Mouse (Mus musculus) left cerebral cortex, adult 2 months (tissue): ENCODE results near the gene Gpatch2l. TPM values are rescaled to one million over a fixed set of nuclear protein-coding genes. Genes with fewer than 3 reads are reported as not detected.

Experiments used
- DNase-seq, 2 experiments: peaks; one replicate each; pipeline ENCODE4 v3.0.0; 2021 to 2022; ENCODE audit warnings: low spot score in 2 of 2, mixed read lengths in 1 of 2; ENCODE audit errors: extremely low spot score in 1 of 2
- H3K27ac ChIP-seq: fragments of 200-600 bp; 2 replicates; pipeline ENCODE4 v1.8.1; 2022
- H3K4me3 ChIP-seq: fragments of 200-600 bp; 2 replicates; pipeline ENCODE4 v1.8.1; 2022
- CTCF ChIP-seq: fragments of 200-600 bp; IDR thresholded peaks from 2 replicates; pipeline ENCODE4 v1.8.1; 2022; ENCODE audit warnings: antibody characterized with exemption, mild to moderate bottlenecking, moderate library complexity
- intact Hi-C: fragments of 180-260 bp; cut with DNase I; formaldehyde crosslinking; loops from one replicate; pipeline ENCODE4 v1.15.1; 2025
- total RNA-seq, 2 experiments: library from RNA; stranded (reverse); gene quantifications; 2 replicates each; pipeline ENCODE4 v1.2.3; 2021

Gene Gpatch2l
- total RNA-seq, 2 experiments from 2014 or later: 37.3 to 37.9 TPM

DNA sequence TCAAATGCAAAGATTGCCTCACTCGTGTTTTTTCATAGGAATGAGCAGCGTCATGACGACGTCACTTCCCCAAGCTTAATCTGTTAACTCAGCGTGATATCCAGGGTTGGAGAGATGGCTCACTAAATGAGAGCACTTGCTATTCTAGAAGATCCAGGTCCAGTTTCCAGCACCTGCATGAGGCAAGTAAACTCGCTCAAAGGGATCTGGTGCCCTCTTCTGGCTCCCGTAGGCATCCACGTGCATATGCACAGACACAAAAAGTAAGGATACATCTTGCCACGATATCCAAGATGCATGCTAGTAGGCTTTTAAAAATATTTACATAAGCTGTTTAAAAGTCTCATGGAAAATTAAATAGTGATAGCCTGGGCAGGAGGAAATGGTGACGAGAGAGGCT is 55.8 kb downstream of the Gpatch2l start:
- no peak for DNase-seq
- no peak; the same call in none of the 2 replicates for TF ChIP-seq CTCF
- Histone ChIP-seq H3K4me3 (no peak overlapping the region), H3K27ac (no peak overlapping the region)
- intact Hi-C loops: no loop called here

- Histone ChIP-seq H3K27ac (no peak overlapping the region), H3K4me3 (no peak overlapping the region)
- intact Hi-C loops: no loop called here
- no peak for TF ChIP-seq CTCF
- DNase-seq: no peak
These were observed 61.3 kb downstream of the Gpatch2l start for GRCm38 (mm10) chr12:86302973-86303372.

GRCm38 (mm10) chr12:86305045-86305444 is 63.4 kb downstream of the Gpatch2l start:
- no peak for DNase-seq
- TF ChIP-seq CTCF: no peak
- Histone ChIP-seq H3K4me3 (no peak overlapping the region), H3K27ac (no peak overlapping the region)
- intact Hi-C loops: loop anchor here (1.0 kb wide), 1 partner anchor 173 kb away; no protein-coding TSS in a partner anchor

GRCm38 (mm10) chr12:86305635-86306243 is 64.1 kb downstream of the Gpatch2l start:
- Histone ChIP-seq H3K27ac (no peak overlapping the region), H3K4me3 (no peak overlapping the region)
- intact Hi-C loops: loop anchor here (1.0 kb wide), 1 partner anchor 173 kb away; no protein-coding TSS in a partner anchor
- no peak for DNase-seq
- TF ChIP-seq CTCF: peak; percentile 20; the same call in 1 of the 2 replicates

DNA sequence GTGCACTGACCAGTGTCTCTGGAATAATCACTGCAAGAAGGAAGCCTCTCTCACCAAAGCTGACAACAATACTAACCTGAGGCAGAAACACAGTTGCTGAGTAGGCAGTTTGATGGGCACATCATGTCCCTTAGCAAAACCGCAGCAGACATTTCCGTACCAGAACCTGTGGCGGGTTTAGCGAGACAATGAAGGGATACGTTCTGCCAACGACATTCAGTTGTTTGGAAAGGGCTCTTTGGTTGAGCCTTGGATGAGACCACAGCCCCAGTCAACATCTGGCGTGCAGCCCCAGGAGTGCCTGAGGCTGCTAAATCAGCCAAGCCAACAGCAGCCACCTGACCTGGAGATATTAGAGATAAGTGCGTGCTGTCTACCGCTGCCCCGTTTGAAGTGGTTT is 67.8 kb downstream of the Gpatch2l start:
- intact Hi-C loops: no loop called here
- Histone ChIP-seq H3K27ac (no peak overlapping the region), H3K4me3 (no peak overlapping the region)
- no peak for TF ChIP-seq CTCF
- DNase-seq: no peak

DNA sequence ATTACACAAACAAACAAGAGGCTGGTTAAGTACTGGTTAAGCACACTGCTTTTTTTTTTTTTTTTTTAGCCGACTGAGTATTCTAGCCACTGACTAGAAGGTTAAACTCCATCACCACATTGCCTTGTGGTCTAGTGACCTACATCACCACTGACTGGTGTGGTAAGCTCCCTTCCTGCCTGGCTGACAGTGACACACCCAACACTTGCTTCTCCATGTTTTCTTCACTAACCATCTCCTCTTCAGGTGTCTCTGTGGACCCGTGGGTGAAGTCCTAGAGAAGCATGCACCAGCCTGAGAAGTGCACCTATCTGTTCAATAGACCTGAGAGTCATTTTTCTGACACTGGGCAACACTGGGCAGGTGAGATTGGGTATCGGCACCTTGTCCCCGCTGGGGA is 68.2 kb downstream of the Gpatch2l start:
- DNase-seq: no peak
- intact Hi-C loops: no loop called here
- no peak overlapping the region for H3K27ac ChIP-seq
- no peak for TF ChIP-seq CTCF
- H3K4me3 ChIP-seq: no peak overlapping the region

GRCm38 (mm10) chr12:86320629-86321028 is 79.0 kb downstream of the Gpatch2l start:
- DNase-seq: no peak
- no peak overlapping the region for H3K27ac ChIP-seq
- intact Hi-C loops: no loop called here
- no peak for TF ChIP-seq CTCF
- H3K4me3 ChIP-seq: no peak overlapping the region

GRCm38 (mm10) chr12:86324297-86324696 is 82.6 kb downstream of the Gpatch2l start:
- no peak for TF ChIP-seq CTCF
- no peak overlapping the region for H3K4me3 ChIP-seq
- intact Hi-C loops: no loop called here
- DNase-seq: no peak
- H3K27ac ChIP-seq: no peak overlapping the region

DNA sequence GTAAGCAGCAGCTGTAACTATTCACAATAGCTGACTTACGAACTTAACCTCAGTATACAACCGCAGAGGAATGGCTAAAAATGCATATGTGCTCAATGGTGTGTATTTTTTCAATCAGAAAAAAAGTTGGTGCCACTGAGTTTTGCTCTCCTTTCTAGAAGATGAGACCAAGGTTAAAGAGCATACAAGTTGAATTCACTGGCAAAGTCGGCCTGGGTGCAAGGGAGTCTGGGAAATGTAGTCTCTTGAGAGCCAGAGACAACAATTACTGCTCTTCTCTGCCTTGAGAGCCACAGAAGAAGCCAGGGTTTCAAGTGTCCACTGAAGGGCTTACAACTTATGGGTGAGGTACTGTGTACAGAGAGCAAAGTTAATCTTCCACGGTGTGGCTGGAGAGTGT is 88.2 kb downstream of the Gpatch2l start:
- Histone ChIP-seq H3K4me3 (no peak overlapping the region), H3K27ac (no peak overlapping the region)
- intact Hi-C loops: loop anchor here (10.0 kb wide), 1 partner anchor 275 kb away; no protein-coding TSS in a partner anchor
- DNase-seq: no peak
- no peak for TF ChIP-seq CTCF

DNA sequence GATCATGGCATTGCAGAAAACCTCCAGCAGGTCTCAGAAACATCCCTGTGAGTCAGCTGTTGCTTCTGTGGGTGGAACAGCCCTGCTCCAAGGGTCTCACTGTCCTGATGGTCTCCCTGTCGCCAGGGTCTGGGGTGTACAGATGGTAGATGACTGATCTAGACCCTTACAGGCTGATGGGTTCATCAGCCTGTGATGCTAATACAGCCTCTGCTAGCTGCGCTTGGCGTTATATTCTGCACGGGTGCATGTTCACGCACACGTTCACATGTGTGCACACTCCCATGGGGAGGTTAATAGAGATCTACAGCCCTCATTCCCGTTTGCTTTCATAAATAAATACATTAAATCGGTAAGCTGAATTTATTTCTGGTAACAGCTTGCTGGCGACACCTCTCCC is 89.0 kb downstream of the Gpatch2l start:
- DNase-seq: no peak
- no peak overlapping the region for H3K4me3 ChIP-seq
- intact Hi-C loops: loop anchor here (10.0 kb wide), 1 partner anchor 274 kb away; no protein-coding TSS in a partner anchor
- H3K27ac ChIP-seq: no peak overlapping the region
- no peak for TF ChIP-seq CTCF

GRCm38 (mm10) chr12:86331248-86331647 is 89.6 kb downstream of the Gpatch2l start:
- DNase-seq: no peak
- TF ChIP-seq CTCF: no peak
- intact Hi-C loops: loop anchor here (10.0 kb wide), 1 partner anchor 274 kb away; no protein-coding TSS in a partner anchor
- H3K27ac ChIP-seq: no peak overlapping the region
- H3K4me3 ChIP-seq: no peak overlapping the region

- H3K4me3 ChIP-seq: no peak overlapping the region
- H3K27ac ChIP-seq: no peak overlapping the region
- TF ChIP-seq CTCF: peak; percentile 3; the same call in 1 of the 2 replicates
- DNase-seq: no peak
- intact Hi-C loops: loop anchor here (10.0 kb wide), 1 partner anchor 269 kb away; no protein-coding TSS in a partner anchor
These were observed 94.6 kb downstream of the Gpatch2l start for GRCm38 (mm10) chr12:86336209-86336608.

GRCm38 (mm10) chr12:86336887-86337286 is 95.2 kb downstream of the Gpatch2l start:
- intact Hi-C loops: loop anchor here (10.0 kb wide), 1 partner anchor 268 kb away; no protein-coding TSS in a partner anchor
- no peak overlapping the region for H3K27ac ChIP-seq
- no peak for TF ChIP-seq CTCF
- no peak overlapping the region for H3K4me3 ChIP-seq
- DNase-seq: no peak

Other genes starting within 250 kb of the Gpatch2l start
- gene Tgfb3, start 162.8 kb upstream of the Gpatch2l start, total RNA-seq: 10 to 100 TPM; 15.4 to 16.0 TPM
- gene Ift43, start 159.3 kb upstream of the Gpatch2l start, total RNA-seq: 10 to 100 TPM; 15.3 to 16.9 TPM
- 1 to 10 TPM; 1.8 to 2.2 TPM for gene Esrrb, start 119.3 kb downstream of the Gpatch2l start, total RNA-seq